Mouse (Mus musculus) myocyte (in vitro differentiated cells): ENCODE data around the gene Mroh7.

Experiments
- CEBPB ChIP-seq: IDR thresholded peaks from 2 replicates; pipeline ENCODE4 v1.6.1; 2011; ENCODE audit warnings: mild to moderate bottlenecking, moderate library complexity; ENCODE audit not compliant: poor library complexity, insufficient read depth, severe bottlenecking
- E2F4 ChIP-seq: IDR thresholded peaks from one replicate; pipeline ENCODE4 v1.6.1; 2011; ENCODE audit warnings: mild to moderate bottlenecking, control low read depth, moderate library complexity; ENCODE audit not compliant: insufficient read depth
- POLR2A ChIP-seq: IDR thresholded peaks from one replicate; pipeline ENCODE4 v1.6.1; 2011; ENCODE audit warnings: low read depth, mild to moderate bottlenecking, control low read depth, moderate library complexity; ENCODE audit not compliant: insufficient read length
- POLR2AphosphoS2 ChIP-seq: IDR thresholded peaks from one replicate; pipeline ENCODE4 v1.6.1; 2011; ENCODE audit warnings: low read depth, control low read depth; ENCODE audit not compliant: insufficient read length
- REST ChIP-seq: IDR thresholded peaks from one replicate; pipeline ENCODE4 v1.6.1; 2011; ENCODE audit warnings: mild to moderate bottlenecking, control low read depth, moderate library complexity; ENCODE audit not compliant: insufficient read depth, insufficient read length
- TCF12 ChIP-seq: IDR thresholded peaks from one replicate; pipeline ENCODE4 v1.6.1; 2011; ENCODE audit warnings: mild to moderate bottlenecking, control low read depth; ENCODE audit not compliant: poor library complexity, insufficient read depth, severe bottlenecking
- TCF3 ChIP-seq: IDR thresholded peaks from one replicate; pipeline ENCODE4 v1.6.1; 2011; ENCODE audit warnings: low read depth, control low read depth; ENCODE audit not compliant: insufficient read length
- USF1 ChIP-seq: IDR thresholded peaks from one replicate; pipeline ENCODE4 v1.6.1; 2011; ENCODE audit warnings: low read depth, mild to moderate bottlenecking, control low read depth, moderate library complexity

GRCm38 (mm10) chr4:106679152-106679551 is 51.6 kb downstream of the Mroh7 start:
- TF ChIP-seq POLR2A (no peak), REST (no peak), CEBPB (no peak), E2F4 (no peak), TCF3 (no peak), POLR2AphosphoS2 (no peak), TCF12 (no peak), USF1 (no peak)
